Mouse (Mus musculus): ENCODE measurements around the gene Phf6.
"Not testable (repeated sequence)": the region's sequence is repeated elsewhere in the genome, so short reads cannot be mapped to it uniquely, and the experiment has no call there.

Gene Phf6

GRCm38 (mm10) chrX:52911587-52912371 lies at the start of gene Phf6:
Gene Phf6 (plus strand): TSS chrX:52912266.
- peak; percentile 80 to 86 for DNase-seq

DNA sequence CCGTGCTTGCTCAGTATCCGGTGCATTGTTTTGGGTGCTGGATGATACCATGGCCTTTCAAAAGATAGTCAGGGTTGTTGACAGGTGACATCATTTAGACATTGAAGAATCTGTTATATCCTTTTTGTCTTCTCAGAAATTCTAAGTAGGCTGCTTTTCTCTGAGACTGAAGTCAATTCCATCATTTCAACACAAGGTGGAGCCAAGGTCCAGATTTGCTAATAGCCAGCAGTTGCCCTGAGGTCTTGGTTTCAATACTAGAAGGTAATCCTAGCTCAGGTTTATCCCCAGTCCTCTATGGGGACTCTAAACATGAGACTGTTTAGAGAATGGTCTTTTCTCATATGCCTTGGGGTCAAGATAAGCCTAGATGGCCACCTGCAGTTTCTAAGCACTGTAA lies 47.9 kb upstream of the Phf6 start:
- DNase-seq = no peak

GRCm38 (mm10) chrX:52898486-52898885 lies 13.6 kb upstream of the Phf6 start:
- DNase-seq = not testable (repeated sequence)

- DNase-seq = no peak
These were observed 284 bp downstream of the Phf6 start for GRCm38 (mm10) chrX:52912372-52912728.

DNA sequence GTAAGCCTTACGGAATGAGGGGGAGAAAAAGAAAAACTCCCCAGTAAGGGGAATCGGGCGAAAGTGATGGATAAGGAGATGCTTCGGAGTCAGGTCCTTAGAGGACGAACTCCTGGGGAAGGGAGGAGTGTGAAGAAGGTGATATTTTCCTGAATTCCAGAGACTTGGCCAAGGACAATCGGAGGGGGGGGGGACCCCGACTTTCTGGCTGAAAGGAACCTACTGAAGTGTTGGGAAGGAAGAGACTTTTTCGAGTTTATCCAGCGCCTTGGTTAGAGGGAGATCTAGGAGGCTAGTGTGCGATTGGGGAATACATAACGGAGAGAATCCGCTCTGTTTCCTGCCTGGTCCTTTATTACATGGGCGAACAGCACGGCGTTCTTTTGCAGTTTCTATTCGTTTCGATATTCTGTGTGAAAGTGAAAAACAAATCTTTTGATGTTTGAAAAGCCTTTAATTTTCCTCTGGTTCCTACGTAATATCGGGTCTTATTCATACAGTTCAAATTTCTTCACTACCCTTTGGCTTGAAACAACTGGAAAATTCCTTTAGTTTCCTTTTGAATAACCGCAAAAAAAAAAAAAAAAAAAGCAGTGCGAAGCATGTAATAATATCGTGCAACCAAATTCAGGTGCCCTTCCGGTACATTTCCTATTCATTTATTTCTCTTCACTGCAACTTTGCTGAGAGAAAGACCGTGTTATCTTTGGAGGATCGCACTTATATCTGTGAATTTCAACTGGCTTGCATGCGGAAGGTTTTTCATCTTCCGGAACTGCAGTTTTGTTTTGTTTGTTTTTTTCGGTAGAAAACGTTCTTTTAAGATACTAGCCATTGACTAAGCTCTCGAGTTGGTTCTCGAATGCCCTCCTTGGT lies 998 bp downstream of the Phf6 start:
- DNase-seq = no peak

DNA sequence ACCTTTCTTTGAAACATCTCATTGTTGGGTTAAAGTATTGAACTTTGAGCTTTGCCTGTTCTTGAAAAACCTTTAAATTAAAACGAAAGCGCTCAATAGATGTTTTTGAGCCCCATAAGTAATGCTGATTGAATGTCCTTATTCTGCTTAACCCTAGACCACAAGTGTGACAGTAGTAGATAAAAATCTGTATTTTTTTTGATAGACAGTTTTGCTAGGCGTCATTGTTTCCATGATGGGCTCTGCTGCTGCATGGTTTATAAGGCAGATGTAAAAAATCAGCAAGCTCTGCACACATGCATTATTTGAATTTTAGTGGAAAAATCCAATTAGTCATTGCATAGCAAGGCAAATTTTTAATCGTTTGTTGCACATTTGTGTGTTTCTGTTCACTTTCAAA lies 1.8 kb downstream of the Phf6 start:
- DNase-seq = no peak

DNA sequence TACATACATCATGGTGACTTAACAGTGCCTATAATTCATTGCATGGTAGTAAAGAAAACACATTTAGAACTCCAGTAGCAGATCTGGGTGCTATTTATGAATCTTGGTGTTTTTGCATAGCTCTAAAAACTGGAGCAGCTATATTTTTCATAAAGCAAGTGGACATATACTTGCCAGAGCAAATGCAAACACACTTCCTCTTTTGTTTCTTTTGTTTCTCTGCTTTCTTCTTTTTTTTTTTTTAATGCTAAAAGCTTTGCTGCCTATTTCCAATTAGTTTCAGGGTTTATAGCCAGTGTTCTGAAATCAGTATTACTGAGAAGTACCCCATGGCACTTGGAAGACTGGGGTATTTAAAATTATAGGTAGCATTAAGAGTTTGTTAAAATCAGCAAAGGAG lies 2.6 kb downstream of the Phf6 start:
- no peak for DNase-seq

GRCm38 (mm10) chrX:52916516-52916915 lies 4.5 kb downstream of the Phf6 start:
- DNase-seq = no peak

DNA sequence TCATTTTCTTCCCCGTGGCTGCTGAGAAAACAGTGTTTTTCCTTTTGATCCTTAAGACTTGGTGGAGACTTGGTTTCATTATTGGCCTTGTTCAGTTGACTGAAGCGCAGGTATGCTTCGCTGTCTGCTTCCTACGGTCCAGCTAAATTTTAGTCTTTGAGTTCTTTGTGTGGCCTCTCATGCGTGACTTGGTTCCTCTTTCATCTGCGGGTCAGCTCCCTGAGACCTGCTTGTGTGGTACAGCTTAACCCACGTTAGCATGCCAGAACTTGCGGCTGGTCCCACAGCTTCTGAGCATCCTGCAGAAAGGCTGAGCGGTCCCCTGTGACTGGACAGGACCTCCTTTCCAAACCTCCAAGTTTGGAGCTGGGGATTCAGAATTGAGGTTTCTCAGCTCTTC lies 14.7 kb downstream of the Phf6 start:
- no peak for DNase-seq

- DNase-seq = no peak
These were observed 16.8 kb downstream of the Phf6 start for GRCm38 (mm10) chrX:52928883-52929282.

GRCm38 (mm10) chrX:52929779-52930178 lies 17.7 kb downstream of the Phf6 start:
- no peak for DNase-seq

DNA sequence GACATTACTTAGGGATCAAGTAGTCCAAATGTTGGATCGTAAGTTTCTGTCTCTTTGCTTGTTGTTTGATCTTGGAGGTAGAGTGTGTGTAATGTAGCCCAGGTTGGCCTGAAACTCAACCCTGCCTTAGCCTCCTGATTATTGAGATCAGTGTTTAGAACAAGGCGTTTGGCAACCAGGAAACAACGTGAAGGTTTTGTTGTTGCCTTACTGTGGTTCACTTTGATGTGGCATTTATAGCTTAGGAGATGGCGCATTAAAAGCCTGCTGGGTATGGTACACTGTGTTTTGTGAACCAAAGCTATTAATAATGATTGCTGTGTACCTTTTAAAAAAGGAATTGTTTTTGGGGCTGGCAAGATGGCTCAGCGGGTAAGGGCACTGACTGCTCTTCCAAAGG lies 18.1 kb downstream of the Phf6 start:
- no peak for DNase-seq

GRCm38 (mm10) chrX:52932161-52932560 lies 20.1 kb downstream of the Phf6 start:
- no peak for DNase-seq

GRCm38 (mm10) chrX:52934496-52934895 lies 22.4 kb downstream of the Phf6 start:
- no peak for DNase-seq

GRCm38 (mm10) chrX:52945509-52945908 lies 33.4 kb downstream of the Phf6 start:
- no peak for DNase-seq

DNA sequence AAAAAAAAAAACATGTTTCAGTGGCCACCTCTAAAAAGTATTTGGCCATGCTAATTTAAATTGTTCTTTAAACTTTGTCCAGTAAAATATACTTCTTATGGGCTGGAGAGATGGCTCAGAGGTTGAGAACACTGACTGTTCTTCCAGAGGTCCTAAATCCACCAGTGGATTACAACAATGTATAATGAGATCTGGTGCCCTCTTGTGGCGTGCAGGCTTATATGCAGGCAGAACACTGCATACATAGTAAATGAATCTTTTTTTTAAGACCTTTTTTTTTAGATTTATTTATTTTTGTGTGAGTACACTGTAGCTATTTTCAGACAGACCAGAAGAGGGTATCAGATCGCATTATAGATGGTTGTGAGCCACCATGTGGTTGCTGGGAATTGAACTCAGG lies 37.6 kb downstream of the Phf6 start:
- DNase-seq = no peak

GRCm38 (mm10) chrX:52956942-52957341 lies 44.9 kb downstream of the Phf6 start:
- DNase-seq = no peak

DNA sequence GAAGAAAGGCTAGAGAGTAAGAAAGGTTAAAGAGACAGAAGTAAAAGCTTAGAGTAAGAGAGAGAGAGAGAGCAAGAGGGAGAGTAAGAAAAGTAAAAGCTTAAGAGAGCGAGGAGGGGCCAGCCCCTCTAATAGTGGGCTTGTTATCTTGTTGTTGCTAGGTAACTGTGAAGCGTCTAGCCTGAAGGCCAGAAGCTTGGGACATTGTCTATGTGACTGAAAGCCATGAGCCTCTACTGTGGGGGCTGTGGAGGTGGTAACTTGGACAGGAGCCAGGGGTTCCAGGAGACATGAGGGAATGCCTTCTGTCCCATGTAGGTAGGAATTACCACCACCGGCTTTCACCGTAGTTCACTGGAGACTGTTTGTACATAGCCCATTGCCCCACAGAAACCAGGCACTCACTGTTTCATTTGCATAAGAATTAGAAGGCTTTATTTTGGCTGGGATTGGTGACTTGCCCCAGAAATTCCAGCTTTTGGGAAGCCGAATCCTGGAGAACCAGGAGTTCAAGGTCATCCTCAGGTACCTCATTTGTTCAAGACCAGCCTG lies 49.6 kb downstream of the Phf6 start:
- no peak for DNase-seq

DNA sequence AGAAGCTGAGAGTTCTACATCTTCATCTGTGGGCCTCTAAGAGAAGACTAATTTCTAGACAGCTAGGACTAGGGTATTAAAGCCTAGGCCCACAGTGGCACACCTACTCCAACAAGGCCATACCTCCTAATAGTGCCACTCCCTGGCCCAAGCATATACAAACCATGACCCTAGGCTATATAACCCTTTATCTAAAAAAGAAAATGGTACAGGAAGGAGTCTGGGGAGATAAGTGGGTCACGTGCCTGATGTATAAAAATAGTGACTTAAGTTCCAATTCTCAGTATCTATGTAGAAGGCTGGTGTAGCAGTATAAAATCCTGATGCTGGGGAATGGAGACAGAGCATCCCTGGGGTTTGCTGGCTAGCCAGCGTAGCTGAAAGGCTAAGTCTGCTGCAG lies 53.1 kb downstream of the Phf6 start:
- no peak for DNase-seq

DNA sequence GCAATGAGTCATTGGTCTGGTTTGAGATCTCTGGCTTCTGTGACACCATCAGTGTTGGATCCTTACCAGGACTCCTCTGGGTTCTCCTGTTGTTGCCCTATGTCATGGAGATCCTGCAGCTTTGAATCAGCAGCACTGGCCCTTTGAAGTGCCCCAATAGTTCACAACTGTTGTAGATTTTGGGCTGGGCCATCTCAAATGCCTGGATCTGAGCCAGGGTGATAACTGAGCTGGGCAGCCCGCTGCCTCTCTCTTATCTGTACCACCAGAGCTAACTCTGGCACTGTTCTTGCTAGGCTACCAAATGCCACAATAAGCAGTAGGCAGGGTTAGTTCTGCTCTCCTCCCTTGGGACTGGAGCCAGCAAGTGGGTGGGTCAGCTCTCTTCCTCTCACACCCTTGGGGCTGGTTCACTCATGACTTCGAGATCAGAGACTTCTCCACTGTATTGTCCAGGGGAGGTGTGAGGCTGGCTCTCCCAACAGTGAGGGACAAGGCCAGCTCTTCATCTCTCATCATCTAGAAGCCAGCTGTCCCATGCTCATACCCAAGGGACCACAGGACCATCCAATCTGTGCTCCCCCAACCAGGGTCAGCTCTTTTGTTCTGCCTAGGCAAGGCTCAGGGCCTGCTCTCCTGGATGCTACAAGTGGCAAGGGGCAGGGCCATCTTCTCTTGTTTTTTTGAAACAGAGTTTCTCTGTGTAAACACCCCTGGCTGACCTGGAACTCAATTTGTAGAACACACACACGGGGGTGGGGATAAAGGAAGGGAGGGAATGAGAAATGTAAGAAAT lies 59.3 kb downstream of the Phf6 start:
- DNase-seq = no peak

DNA sequence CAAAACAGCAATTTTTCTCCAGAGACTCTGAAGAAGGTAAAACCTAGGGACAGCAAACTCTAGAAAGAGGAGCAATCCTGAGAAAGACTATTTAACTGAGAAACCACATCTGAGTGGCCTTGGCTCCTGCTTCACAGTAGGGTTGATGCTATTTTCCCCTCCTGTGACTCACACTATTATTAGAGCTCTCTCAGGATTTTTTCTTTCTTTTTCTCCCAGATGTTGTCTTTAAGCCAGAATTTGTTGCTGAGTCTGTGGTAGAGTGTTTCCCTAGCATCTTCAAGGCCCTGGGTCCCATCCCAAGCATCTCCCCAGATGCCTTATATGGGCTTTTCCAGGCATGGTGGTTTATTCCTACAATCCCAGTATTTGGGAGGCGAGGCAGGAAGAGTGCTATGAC lies 60.1 kb downstream of the Phf6 start:
- DNase-seq = no peak

DNA sequence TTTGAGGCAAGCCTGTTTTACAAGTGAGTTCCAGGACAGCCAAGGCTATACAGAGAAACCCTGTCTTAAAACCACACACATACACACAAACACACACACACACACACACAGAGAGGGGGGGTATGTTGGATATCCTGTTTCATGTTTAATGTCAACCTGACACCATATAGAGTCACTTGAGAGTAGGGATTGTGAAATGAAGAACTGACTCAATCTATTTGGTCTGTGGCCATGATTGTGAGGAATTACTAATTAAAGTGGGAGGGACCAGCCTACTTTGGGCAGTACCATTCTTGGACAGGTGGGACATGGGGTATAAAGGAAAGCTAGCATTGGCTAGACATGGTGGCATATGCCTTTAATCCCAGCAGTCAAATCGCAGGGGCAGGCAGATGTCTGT lies 60.6 kb downstream of the Phf6 start:
- no peak for DNase-seq

DNA sequence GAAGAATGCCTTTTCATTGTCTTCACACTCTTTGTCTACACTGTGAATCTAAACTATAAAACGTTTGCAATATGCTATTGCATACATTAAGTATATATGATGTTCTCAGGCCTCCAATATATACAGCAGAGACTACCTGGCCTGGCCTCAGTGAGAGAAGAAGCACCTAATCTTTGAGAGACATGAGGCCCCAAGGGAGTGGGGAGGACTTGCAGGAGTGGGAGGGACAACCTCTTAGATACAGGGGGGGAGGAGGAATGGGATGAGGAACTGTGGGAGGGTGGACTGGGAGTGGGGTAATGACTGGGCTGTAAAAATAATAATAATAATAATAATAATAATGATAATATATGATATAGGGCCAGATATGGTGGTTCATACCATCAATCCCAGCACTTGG lies 66.5 kb downstream of the Phf6 start:
- no peak for DNase-seq

All from thymus, adult 18-20 months (tissue).